Mouse (Mus musculus) layer of hippocampus, postnatal 10 days (tissue): Measurements from ENCODE around the gene Sdsl. TPM values are rescaled to one million over a fixed set of nuclear protein-coding genes. Genes with fewer than 3 reads are reported as not detected.

Experiments used
- DNase-seq, 2 experiments: peaks; one replicate each; pipeline ENCODE4 v3.0.0; 2021; ENCODE audit warnings: low spot score in 2 of 2
- total RNA-seq, 2 experiments: library from RNA; stranded (reverse); gene quantifications; 2 replicates each; pipeline ENCODE4 v1.2.3; 2021

The Sdsl gene
- total RNA-seq, 2 experiments from 2014 or later, result 6.1 to 7.1 TPM

DNA sequence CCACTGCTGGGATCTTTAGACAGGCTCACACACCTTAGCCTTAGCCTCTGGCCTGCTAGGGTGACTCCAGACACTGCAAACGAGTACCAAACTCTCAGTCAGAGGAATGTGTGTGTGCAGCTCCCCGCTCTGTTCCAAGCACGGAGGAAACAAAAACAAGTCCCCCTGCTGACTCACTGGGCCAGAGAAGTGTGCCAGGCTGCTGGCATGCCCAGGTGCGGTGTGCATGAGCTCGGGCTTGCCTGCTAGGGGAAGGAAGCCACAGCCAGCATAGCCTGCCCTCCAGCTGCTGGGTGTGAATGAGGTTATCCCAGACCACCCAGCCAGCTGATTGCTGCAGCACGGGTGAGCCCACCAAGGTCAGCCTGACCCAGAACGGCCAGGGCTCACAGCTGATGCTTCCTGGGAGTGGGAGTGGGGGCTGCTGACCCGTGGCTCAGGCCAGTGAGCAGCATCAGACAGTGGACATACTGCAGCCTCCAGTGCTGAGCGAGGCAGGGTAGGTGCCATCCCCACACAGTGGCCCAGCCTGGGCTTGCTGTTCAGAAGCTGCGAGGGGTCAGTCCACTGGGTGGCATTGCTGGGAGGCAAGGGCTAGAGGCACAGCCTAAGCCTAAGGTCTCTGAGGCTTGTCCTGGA is 22.6 kb upstream of the Sdsl start:
- DNase-seq, result peak in 1 of 2 experiments; percentile 32

DNA sequence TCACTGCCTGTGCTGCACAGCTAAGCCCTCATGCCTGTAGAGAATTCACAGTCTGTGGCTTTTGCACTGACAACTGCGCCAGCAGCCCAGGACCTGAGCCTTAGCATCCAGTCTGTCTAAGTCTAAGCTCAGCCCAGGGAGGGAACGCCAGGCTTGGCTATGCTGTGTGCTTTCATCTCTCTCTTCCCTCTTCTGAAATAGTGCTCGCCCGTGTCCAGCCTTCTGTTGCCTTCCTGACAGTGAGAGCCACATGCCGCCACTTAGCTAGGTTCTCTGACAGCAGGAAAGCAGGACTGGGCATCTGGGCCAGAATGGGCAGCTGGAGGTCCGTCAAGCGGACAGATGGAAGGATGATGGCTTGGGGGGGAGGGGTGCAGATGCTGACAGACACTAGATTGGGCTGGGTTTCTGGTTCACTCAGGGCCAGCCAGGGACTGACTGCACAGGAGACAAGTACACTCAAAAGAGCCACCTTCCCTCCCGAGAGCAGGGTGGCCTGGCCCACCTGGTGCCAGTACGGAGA is 21.3 kb upstream of the Sdsl start:
- DNase-seq, result peak in 1 of 2 experiments; percentile 51

DNA sequence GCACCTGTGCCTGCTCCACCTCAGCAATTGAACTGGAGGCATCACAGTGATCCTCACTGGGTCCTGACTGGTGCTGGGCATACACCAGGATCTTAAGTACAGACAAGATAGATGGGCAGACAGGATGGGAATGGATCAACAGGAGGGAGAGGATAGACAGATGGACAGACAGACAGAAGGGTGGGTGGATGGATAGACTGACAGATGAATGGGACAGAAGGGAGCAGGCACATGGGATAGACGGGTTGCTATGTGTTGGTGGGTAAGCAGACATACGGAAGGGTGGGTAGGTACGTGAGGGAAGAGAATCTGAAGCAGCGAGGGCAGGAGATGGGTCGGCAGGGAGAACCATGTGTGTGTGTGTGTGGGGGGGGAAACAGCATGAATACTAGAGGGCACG is 20.8 kb upstream of the Sdsl start:
- DNase-seq, result peak in 1 of 2 experiments; percentile 42

DNA sequence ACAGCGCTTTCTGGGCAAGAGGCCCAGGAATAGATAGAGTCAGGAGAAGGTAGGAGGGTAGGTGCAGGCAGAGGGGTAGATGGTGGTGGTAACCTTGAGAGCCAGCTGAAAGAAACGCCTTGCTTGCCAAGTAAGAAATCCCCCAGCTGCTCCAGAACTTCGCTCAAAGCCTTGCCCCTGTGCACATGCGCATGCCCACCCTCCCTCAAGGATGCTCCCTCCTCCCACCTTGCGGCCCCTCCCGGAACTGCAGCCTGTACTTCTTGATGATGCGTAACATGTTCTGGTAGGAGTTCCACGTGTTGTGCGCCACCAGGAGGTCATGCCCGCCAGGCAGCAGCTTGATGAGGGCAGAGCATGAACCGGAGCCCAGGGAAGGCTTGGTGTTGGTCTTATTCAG is 19.8 kb upstream of the Sdsl start:
- peak; percentile 62 to 67 for DNase-seq

DNA sequence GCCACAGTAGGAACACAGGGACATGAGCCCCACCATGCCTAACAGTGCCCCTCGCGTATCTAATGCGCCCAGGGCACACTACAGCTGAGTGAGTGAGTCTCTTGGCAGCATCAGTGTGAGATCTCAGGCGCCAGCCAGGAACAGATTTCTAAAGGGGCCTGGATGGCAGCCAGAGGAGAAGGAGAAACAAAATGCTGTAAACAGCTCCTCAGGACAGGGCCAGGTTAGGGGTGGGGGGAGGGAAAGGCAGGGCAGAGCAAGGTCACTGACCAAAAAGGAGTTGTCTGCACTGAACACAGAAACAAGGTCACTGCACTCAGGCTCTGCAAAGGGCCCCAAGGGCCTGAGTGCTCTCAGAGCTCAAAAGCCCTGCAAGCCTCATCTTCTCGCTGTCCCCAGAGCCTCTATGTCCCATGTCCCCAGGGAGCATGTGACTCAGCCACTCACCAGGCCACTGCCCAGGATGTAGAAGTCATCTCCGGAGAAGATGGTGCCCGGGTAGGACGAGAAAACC is 18.1 kb upstream of the Sdsl start:
- DNase-seq, result peak; percentile 71 to 79

DNA sequence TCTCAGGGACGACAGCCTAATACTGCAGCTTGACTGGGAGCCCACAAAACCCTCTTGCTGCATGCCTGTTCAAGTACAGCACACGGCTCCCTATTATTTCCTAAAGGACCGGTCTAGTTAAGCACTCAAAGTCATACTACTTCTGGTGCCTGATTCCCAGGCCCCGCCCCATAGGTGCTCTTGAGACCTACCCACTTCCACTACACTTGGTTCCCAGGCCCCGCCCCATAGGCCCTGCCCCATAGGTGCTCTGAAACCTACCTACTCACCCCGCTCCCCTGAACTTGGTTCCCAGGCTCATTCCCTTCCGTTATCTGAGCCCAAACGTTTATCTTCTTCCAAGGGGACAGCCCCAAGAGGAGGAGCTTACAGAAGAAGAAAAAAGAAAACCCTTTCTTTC is 15.2 kb upstream of the Sdsl start:
- no peak for DNase-seq

DNA sequence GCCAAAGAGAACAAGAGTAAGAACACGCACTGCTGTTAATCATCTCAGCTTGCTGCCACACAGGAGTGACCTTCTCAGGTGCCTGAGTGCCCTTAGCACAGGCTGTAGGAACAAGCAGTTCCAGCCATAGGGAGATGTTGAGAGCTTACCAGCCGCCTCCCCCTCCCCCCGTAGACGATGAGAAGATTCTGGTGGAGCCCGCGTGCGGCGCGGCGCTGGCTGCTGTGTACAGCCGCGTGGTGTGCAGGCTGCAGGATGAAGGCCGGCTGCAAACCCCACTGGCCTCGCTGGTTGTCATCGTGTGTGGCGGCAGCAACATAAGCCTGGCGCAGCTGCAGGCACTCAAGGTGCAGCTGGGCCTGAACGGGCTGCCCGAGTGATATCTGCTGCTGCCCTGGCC is 10.8 kb upstream of the Sdsl start:
- DNase-seq, result no peak

DNA sequence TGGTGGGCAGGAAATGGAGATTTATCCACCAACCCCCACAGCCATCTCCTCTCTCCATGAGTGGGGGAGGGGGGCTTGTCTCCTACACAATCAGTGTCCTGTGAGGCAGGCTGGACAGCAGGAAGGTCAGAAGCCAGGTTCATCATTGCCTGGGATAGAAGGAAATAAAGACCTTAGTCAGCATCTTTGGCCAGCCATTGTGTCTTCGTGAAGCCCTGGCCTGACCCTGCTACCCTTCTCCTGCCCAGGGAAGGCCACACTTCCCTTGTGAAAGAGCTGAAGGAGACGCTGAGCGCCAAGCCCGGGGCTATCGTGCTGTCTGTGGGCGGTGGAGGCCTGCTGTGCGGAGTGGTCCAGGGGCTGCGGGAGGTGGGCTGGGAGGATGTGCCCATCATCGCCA is 8.6 kb upstream of the Sdsl start:
- DNase-seq, result no peak

DNA sequence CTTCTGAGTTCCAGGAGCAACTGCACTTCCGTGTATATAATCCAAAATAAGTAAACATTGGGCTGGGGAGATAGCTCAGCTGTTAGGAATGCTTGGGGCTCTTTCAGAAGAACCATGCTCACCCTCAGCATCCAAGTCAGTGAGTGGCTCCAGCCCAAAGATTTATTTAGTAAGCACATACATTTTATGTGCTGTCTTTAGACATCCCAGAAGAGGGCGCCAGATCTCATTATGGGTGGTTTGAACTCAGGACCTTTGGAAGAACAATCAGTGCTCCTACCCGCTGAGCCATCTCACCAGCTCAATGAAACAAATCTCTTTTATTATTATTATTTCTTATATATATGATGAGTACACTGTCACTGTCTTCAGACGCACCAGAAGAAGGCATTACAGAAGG is 6.9 kb upstream of the Sdsl start:
- no peak for DNase-seq

DNA sequence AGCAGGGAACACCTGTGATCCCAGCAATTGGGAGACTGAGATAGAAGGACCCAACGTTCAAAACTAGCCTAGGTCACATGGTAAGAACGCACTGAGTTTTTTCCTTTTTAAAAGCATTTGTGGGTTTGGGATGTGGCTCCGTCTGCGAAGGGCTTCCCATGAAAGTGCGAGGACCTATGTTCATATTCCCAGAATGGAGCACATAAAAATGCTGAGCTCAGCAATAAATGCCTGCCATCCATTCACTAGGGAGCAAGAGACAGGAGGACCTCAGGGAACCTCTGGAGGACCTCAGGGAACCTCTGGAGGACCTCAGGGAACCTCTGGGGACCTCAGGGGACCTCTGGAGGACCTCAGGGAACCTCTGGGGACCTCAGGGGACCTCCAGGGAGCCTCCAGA is 5.4 kb upstream of the Sdsl start:
- no peak for DNase-seq

DNA sequence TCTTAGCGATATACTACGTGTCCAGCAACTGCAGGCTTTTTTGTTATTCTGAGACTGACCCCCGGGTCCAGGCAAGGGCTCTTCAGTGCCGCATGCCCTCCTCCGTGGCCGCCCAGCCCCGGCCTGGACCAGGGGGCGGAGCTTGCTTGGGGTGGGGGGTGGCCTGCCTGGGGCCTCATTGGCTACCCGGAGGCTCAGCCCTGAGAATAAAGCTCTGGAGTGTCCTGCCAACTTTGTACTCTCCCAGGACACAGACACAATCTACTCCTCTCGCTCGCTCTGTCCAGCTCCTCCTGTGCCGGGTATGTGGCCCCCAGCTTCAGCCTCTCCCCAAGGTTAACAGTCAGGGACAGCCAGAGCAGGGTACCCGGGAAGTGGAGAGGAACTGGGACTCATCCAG is 3.7 kb upstream of the Sdsl start, which contains the start of gene Sds:
Gene Sds, plus strand, starts transcription at position 231 of the 400 bp plus-strand sequence.
- DNase-seq, result no peak

DNA sequence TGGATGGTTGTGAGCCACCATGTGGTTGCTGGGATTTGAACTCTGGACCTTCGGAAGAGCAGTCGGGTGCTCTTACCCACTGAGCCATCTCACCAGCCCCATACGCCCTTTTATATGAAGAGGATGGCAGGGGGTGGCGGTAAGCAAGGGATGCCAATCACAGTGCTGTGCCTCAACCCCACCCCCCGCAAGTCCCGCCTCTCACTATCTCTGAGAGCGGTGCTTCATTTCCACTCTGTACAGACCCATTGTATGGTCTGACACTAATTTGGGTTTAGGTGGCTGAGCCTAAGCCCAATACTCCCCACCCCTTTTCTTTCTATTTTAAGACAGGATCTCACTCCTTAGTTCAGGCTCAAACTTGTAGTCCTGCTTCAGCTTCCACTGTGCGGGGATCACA is 3.3 kb upstream of the Sdsl start:
- no peak for DNase-seq

DNA sequence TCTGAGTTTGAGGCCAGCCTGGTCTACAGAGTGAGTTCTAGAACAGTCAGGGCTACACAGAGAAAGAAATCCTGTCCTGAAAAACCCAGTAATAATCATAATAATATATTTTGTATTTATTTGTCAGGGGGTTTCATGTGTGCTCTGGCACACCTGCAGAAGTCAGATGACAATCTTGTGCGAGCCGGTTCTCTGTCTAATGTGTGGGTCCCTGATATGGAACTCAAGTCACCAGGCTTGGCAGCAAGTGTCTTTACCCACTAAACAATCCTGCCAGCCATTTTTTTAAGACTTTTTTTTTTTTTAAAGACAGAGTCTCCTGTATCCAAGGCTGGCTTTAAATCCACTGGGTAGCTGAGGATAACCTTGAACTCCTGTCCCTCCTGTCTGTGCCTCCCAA is 751 bp upstream of the Sdsl start:
- DNase-seq, result no peak

DNA sequence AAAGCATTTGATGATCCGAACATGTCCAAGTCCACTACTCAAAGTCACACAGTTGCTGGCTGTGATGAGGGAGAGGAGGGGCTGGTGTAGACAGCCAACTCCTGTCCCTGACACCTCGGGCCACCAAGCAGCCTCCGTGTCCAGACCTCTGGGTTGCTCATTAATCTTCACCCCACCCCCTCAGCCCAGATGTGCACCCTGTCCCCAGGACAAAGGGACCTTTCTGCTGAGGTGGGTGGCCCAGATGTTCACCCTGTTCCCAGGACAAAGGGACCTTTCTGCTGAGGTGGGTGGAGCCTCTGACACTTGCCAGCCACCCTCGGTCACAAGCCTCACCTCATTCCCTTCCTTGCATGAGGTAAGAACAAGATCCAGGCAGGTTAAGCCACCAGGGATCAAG is 1.1 kb downstream of the Sdsl start:
- DNase-seq, result no peak

DNA sequence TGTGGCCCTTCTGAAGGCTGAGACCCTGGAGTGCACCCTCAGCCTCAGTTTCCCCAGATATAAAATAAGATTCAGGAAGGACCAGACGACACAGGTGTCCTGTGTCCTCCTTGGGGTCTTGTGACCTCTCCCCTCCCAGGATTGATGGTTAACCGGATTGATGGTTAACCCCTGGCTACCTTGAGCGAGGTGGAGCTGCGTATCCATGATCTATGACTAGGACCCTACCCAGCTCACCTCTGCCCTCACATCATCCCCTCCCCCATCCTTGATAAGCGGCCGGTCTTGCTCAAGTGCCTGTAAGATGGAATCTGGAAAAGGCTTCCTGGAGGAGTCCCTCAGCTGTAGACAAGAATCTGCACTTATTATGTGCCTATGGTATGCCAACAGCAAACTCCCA is 3.8 kb downstream of the Sdsl start:
- no peak for DNase-seq

DNA sequence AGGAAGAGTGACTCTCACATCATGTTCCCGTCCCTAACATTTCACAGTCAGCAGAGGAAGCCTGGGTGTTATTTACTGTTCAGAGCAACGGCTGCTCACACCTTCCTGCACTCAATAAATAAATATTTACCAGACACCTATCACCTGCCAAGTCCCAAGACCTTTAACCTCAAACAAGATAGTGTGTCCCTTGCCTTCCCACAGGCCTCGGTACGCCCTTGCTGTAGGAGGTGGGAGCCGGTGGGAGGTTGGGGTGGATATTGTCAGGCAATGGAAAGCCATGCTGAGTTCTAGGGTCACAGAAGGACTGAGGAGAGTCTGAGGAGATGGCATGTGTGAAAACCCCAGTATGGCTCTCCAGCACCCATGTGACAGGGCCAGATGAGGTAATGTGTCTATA is 4.3 kb downstream of the Sdsl start:
- DNase-seq, result no peak

DNA sequence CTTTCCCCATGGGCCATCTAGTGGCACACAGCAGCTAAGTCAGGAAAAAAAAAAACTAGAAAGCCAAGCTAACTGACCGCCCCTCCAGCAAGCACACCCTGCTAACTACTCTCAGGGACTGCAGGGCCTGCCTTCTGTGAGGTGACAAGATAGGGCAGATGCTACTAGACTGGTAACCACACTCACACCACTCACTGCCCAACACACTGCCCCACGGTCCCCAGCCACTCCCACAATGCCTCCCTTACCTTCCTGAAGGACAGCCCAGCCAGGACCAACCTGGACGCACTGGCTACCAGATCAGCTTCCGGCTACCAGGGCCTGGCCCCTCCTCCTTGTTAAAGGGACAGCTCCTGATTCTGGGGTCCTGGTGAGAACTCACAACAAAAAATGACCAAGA is 5.6 kb downstream of the Sdsl start:
- no peak for DNase-seq

DNA sequence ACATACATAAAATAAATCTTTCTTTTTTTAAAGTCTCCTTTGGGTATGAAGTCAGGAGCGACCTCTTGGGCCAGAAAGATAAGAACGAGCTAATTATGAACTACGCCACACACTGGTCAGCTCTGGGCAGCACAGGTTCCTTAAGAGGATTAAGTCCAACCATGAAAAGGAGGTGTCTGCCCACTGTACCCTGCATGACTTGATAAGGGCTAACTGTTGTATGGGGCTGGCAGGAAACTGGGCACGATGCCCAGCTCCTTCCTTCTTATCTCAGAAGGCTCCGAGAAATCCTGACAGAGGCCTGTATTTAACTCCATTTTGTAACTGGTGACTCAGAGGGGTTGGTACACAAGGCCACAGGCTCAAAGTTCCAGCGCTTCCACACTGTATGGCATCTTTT is 6.8 kb downstream of the Sdsl start:
- DNase-seq, result no peak

DNA sequence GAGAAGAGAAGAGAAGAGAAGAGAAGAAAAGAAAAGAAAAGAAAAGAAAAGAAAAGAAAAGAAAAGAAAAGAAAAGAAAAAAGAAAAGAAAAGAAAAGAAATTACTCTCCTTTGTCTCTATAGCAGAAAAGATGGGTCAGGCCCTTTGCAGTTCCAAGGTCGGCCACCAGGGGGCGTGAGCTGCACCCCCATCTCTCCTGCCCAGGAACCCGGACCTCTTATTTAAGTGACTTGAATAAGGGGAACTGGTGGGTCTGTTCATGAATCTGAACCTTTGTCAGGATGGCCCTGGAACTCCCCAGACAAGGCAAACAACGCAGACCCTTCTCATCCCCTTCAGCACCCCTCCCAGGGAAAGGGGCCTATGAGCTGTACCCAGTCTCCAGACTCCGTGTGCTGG is 7.5 kb downstream of the Sdsl start:
- no peak for DNase-seq

DNA sequence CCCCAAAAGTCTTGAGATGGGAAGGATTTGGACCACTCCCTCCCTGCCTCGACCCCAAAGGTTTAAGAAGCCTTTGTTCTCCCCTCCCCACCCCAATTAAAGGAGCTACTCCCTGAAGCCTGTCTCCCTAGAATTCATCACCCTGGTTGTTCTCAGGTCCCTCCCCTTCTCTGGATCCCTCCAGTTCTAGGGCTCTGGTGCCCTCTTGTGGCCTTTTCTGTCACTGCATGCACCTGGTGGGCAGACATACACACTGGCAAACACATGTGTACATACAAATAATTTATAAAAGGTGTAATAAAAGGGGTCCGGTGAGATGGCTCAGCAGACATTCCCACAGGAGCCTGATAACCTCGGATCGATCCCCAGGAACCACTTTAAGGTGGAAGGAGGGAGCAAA is 8.3 kb downstream of the Sdsl start:
- peak in 1 of 2 experiments; percentile 55 for DNase-seq

DNA sequence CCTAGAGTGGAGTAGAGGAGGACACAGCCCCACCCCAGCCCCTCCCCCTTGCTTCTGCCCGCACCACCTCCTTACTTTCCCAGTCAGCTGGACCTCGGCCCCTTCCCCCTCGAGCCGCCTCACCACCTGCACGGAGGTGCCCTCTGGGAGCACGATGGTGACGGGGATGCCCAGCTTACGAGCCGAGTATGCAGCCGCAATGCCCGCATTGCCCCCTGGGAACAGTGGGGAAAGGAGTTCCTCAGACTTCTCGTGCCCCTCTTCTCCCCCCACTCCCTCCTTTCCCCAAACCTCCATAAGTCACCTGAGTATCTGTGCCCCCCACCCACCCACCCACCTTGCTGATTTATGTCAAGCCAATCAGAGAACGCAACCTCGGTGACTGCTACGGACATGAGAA is 10.7 kb downstream of the Sdsl start:
- no peak for DNase-seq

DNA sequence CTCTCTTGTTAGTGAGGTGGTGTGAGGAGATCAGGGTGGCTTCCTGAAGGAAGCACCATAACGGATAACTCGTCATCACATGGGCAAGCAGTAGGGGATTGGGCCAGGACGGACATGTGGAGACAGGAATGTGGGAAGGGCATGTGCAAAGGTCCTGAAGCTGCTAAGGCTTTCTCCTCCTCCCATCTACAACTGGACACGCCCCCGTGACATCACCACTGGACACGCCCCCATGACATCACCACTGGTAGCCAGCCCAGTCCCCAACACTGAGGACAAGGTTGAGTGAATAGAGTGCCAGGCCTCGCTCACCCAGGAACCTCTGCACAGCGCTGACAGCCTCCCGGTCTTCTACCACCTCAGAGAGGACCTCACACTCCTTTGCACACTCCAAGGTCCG is 13.5 kb downstream of the Sdsl start:
- DNase-seq, result no peak

DNA sequence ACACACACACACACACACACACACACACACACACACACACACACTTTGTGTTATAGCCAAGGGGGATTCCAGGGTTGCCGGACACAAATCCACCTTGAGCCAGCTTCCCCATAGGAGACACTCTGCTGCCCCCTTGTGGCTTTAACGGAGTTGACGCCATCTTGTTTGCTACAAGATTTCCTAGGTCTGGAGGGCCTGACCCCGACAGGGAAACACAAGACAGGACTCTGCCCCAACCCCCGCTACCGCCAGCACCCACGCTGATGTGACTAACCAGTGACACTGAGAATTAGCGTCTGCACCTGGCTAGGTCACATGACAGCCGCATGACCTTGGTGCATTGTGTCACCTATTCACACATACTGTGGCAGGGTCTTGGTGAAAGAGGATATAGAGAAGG is 15.0 kb downstream of the Sdsl start:
- DNase-seq, result peak; percentile 75 to 76
